Comparison of ENCODE assay signal across 28 mouse cellular contexts in the genomic region with DNA sequence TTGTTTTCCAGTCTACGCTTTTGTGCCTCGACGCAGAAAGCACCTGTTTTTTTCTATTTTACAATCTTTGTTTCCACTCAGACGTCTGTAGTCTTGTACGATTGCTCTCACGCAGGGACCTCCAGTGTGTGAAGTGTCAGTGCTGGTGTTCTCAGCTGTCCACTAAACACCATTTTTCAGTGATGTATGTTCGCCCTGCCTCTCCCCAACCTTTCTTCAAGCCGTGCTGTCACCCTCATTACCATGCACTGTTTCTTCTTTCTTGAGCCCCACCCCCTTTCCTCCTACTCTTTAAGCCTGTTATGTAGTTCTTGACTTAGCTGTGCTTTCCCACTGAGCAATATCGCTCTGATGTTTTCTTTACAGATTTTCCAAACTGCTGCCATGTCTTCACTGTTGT.
A peak's percentile ranks its signal among the peaks of the same experiment; 100 is the strongest.
DNase-seq lines count a peak whose midpoint lies in the region; ATAC-seq lines count a peak whose summit lies in the region.
"Had no signal": no experiment of that assay in that cellular context is flagged by ENCODE, and none has a peak within 500 bp of the region (broad histone marks: within the 10 kb centered on the region; RNA-seq: fewer than 3 reads in every experiment).

No protein-coding gene starts in this region.

- no peaks in the 10 kb centered on the region; the same call in 1 of the 2 replicates for H3K4me1 ChIP-seq in forebrain, embryonic 16.5 days (replicated peaks; ENCODE audit: control insufficient read depth, insufficient read depth, low read length)
- H3K4me1 ChIP-seq in forebrain, embryonic 12.5 days = peaks cover 8% of the 10 kb centered on the region
- H3K4me1 ChIP-seq in hindbrain, embryonic 13.5 days (replicated peaks) = 0 out of 2 replicates have a peak, but pooled peaks cover 4% of the 10 kb centered on the region
- no peaks in the 10 kb centered on the region for H3K4me1 ChIP-seq in hindbrain, embryonic 14.5 days (replicated peaks; ENCODE audit: control insufficient read depth, insufficient read depth, low read length)
- 0 out of 2 replicates have a peak, but pooled peaks cover 3% of the 10 kb centered on the region for H3K4me1 ChIP-seq in neural tube, embryonic 11.5 days (ENCODE audit: control insufficient read depth, insufficient read depth, low read length)
- H3K4me1 ChIP-seq: heart, embryonic 10.5 days; heart, embryonic 15.5 days; limb, embryonic 12.5 days; liver, embryonic 15.5 days had no signal

- no peaks in the 10 kb centered on the region for H3K9me3 ChIP-seq in forebrain, embryonic 16.5 days (ENCODE audit: control insufficient read depth, low read length)
- no peaks in the 10 kb centered on the region for H3K9me3 ChIP-seq in forebrain, embryonic 12.5 days
- no peaks in the 10 kb centered on the region for H3K9me3 ChIP-seq in hindbrain, embryonic 13.5 days
- no peaks in the 10 kb centered on the region for H3K9me3 ChIP-seq in hindbrain, embryonic 14.5 days (ENCODE audit: control insufficient read depth, low read length)
- H3K9me3 ChIP-seq in neural tube, embryonic 11.5 days (ENCODE audit: control insufficient read depth, low read length) = no peaks in the 10 kb centered on the region
- H3K9me3 ChIP-seq: G1E; heart, embryonic 10.5 days; heart, embryonic 15.5 days; limb, embryonic 12.5 days; liver, embryonic 15.5 days had no signal

- peak; percentile 23; the same call in 1 of the 2 replicates for ATAC-seq in forebrain, embryonic 16.5 days
- no peak for ATAC-seq in forebrain, embryonic 12.5 days (ENCODE audit: low FRiP score)
- peak; percentile 25; the same call in 1 of the 2 replicates for ATAC-seq in hindbrain, embryonic 13.5 days (ENCODE audit: low FRiP score)
- no peak for ATAC-seq in hindbrain, embryonic 14.5 days (ENCODE audit: low FRiP score)
- ATAC-seq in neural tube, embryonic 11.5 days (ENCODE audit: insufficient read depth, low FRiP score, low TSS enrichment) = peak; percentile 29; the same call in 1 of the 2 replicates
- ATAC-seq: intestine, postnatal 0 days had no signal

- no peak overlapping the region for H3K27ac ChIP-seq in forebrain, embryonic 16.5 days (ENCODE audit: low read length)
- no peak overlapping the region for H3K27ac ChIP-seq in forebrain, embryonic 12.5 days
- no peak overlapping the region for H3K27ac ChIP-seq in hindbrain, embryonic 13.5 days
- H3K27ac ChIP-seq in hindbrain, embryonic 14.5 days = no peak overlapping the region
- H3K27ac ChIP-seq in neural tube, embryonic 11.5 days (ENCODE audit: low read depth, low read length) = no peak overlapping the region
- H3K27ac ChIP-seq: heart, embryonic 10.5 days; heart, embryonic 15.5 days; layer of hippocampus, adult 2 months; left cerebral cortex, adult 2 months; limb, embryonic 12.5 days; liver, embryonic 15.5 days had no signal

- no peak overlapping the region for H3K4me2 ChIP-seq in forebrain, embryonic 16.5 days (ENCODE audit: low read length)
- no peak overlapping the region for H3K4me2 ChIP-seq in forebrain, embryonic 12.5 days
- no peak overlapping the region for H3K4me2 ChIP-seq in hindbrain, embryonic 13.5 days
- no peak overlapping the region for H3K4me2 ChIP-seq in hindbrain, embryonic 14.5 days (replicated peaks)
- no peak overlapping the region for H3K4me2 ChIP-seq in neural tube, embryonic 11.5 days (ENCODE audit: low read depth)
- H3K4me2 ChIP-seq: heart, embryonic 15.5 days; limb, embryonic 12.5 days; liver, embryonic 15.5 days; lung, embryonic 14.5 days had no signal

- no peak overlapping the region for H3K9ac ChIP-seq in forebrain, embryonic 16.5 days (replicated peaks; ENCODE audit: low read depth, low read length)
- H3K9ac ChIP-seq in forebrain, embryonic 12.5 days = no peak overlapping the region
- H3K9ac ChIP-seq in hindbrain, embryonic 13.5 days = no peak overlapping the region
- no peak overlapping the region for H3K9ac ChIP-seq in hindbrain, embryonic 14.5 days
- no peak overlapping the region for H3K9ac ChIP-seq in neural tube, embryonic 11.5 days (ENCODE audit: low read length)
- H3K9ac ChIP-seq: heart, embryonic 15.5 days; limb, embryonic 12.5 days; liver, embryonic 15.5 days; lung, embryonic 14.5 days had no signal

- no peak for DNase-seq in hindbrain, embryonic 14.5 days (ENCODE audit: low spot score)
- DNase-seq in neural tube, embryonic 11.5 days (ENCODE audit: low spot score) = no peak
- no peak for DNase-seq in neural tube, embryonic 10.5 days (ENCODE audit: extremely low spot score, low spot score)
- DNase-seq in kidney, postnatal 14 days = no peak
- DNase-seq: adrenal gland, adult 8-10 months; cerebellum, adult 11 months; cerebellum, adult 9-10 months; cerebellum, postnatal 36 days; gastrocnemius, postnatal 14 days; kidney, adult 9 months; kidney, postnatal 10 days; lung, embryonic 14.5 days; lung, postnatal 14 days; right cerebral cortex, adult 18-20 months; spleen, adult 18-20 months; thymus, postnatal 25 days had no signal

- no peak overlapping the region for H3K4me3 ChIP-seq in forebrain, embryonic 16.5 days (replicated peaks; ENCODE audit: low read length)
- no peak overlapping the region for H3K4me3 ChIP-seq in forebrain, embryonic 12.5 days (replicated peaks)
- no peak overlapping the region for H3K4me3 ChIP-seq in hindbrain, embryonic 13.5 days
- no peak overlapping the region for H3K4me3 ChIP-seq in hindbrain, embryonic 14.5 days (replicated peaks; ENCODE audit: low read length)
- H3K4me3 ChIP-seq in neural tube, embryonic 11.5 days (ENCODE audit: low read depth, low read length) = no peak overlapping the region
- H3K4me3 ChIP-seq: heart, embryonic 10.5 days; heart, embryonic 15.5 days; layer of hippocampus, adult 2 months; left cerebral cortex, adult 2 months; limb, embryonic 12.5 days; liver, embryonic 15.5 days; myocyte had no signal

- no peaks in the 10 kb centered on the region for H3K27me3 ChIP-seq in forebrain, embryonic 16.5 days (replicated peaks; ENCODE audit: control insufficient read depth, insufficient read depth, low read length)
- no peaks in the 10 kb centered on the region for H3K27me3 ChIP-seq in forebrain, embryonic 12.5 days
- H3K27me3 ChIP-seq in hindbrain, embryonic 13.5 days = no peaks in the 10 kb centered on the region
- H3K27me3 ChIP-seq in hindbrain, embryonic 14.5 days (ENCODE audit: control insufficient read depth, insufficient read depth, low read length) = no peaks in the 10 kb centered on the region
- no peaks in the 10 kb centered on the region for H3K27me3 ChIP-seq in neural tube, embryonic 11.5 days (ENCODE audit: control insufficient read depth, insufficient read depth, low read length)
- H3K27me3 ChIP-seq: heart, embryonic 15.5 days; liver, embryonic 15.5 days had no signal

- H3K36me3 ChIP-seq in forebrain, embryonic 16.5 days (ENCODE audit: control insufficient read depth, insufficient read depth) = no peaks in the 10 kb centered on the region
- H3K36me3 ChIP-seq in forebrain, embryonic 12.5 days (replicated peaks) = no peaks in the 10 kb centered on the region
- no peaks in the 10 kb centered on the region for H3K36me3 ChIP-seq in hindbrain, embryonic 13.5 days
- no peaks in the 10 kb centered on the region for H3K36me3 ChIP-seq in hindbrain, embryonic 14.5 days (replicated peaks; ENCODE audit: control insufficient read depth, insufficient read depth)
- H3K36me3 ChIP-seq in neural tube, embryonic 11.5 days (ENCODE audit: control insufficient read depth, insufficient read depth, low read length) = no peaks in the 10 kb centered on the region
- H3K36me3 ChIP-seq: heart, embryonic 10.5 days; heart, embryonic 15.5 days; limb, embryonic 12.5 days; liver, embryonic 15.5 days had no signal

- 41% methylated on average over 9 of the region's 9 CpGs for WGBS in forebrain, embryonic 16.5 days
- WGBS in forebrain, embryonic 12.5 days = 60% methylated on average over 9 of the region's 9 CpGs
- 32% methylated on average over 9 of the region's 9 CpGs for WGBS in hindbrain, embryonic 13.5 days
- WGBS in hindbrain, embryonic 14.5 days = 43% methylated on average over 9 of the region's 9 CpGs
- 39% methylated on average over 9 of the region's 9 CpGs for WGBS in neural tube, embryonic 11.5 days

Comparison
In these comparisons a context has a peak if more than half of its experiments do, and no peak if none do; other contexts are left out.
1. ATAC-seq: peak in forebrain, embryonic 16.5 days (single experiment), hindbrain, embryonic 13.5 days (single experiment) and neural tube, embryonic 11.5 days (single experiment); none in forebrain, embryonic 12.5 days (single experiment) and hindbrain, embryonic 14.5 days (single experiment).